Mouse (Mus musculus): ENCODE measurements at regions not wholly inside any gene's neighbourhood (a gene's known extent, or its start where the extent isn't known, plus 50 kb on each side); places are given as distances from the start of the nearest gene placed in this dataset.

DNA sequence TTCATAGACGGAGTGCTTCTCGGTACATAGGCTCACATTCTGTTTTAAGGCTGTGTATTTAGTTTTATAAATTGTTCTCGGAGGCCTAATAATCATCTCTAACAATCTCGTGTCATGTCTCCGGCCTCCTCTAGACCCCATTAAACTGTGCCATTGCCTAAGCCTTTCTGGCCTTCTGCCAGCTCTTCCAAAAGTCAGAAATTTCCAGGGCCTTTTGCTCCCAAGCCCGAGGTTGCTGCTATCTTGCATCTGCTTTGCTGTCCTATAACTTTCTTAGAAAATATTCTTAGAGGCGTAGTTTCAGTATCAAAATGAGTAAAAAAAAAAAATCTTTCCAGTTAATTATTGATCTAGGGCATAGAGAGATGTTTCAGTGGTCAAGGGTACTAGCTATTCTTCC lies 361.2 kb upstream of the Mmadhc start:
- TF ChIP-seq CTCF (IDR thresholded peaks at IDR 0.05; ENCODE audit: insufficient read depth, low read length) (no peak), POLR2A (IDR thresholded peaks at IDR 0.05; ENCODE audit: borderline replicate concordance, extremely low read depth, low read depth, low read length) (no peak)

Measured in lung, adult 2 months (tissue).